Mouse (Mus musculus) forebrain, embryonic 10.5 days (tissue): ENCODE results near the gene Gm43951. TPM values are rescaled to one million over a fixed set of nuclear protein-coding genes. Genes with fewer than 3 reads are reported as not detected.
A peak's percentile ranks its signal among the peaks of the same experiment; 100 is the strongest.

Experiments
- DNase-seq: peaks from one replicate; pipeline ENCODE4 v3.0.0-alpha.2; 2017; ENCODE audit warnings: low spot score; ENCODE audit errors: extremely low spot score
- H3K27ac ChIP-seq: fragments of 300-500 bp; sonication (generic); 2 replicates; pipeline ENCODE4 v1.5.1; 2016; ENCODE audit warnings: mild to moderate bottlenecking
- H3K27me3 ChIP-seq: fragments of 300-500 bp; sonication (generic); 2 replicates; pipeline ENCODE4 v1.6.1; 2016; ENCODE audit warnings: mild to moderate bottlenecking; ENCODE audit not compliant: poor library complexity, severe bottlenecking
- H3K36me3 ChIP-seq: fragments of 300-500 bp; sonication (generic); replicated peaks from 2 replicates; pipeline ENCODE4 v1.6.1; 2016; ENCODE audit warnings: mild to moderate bottlenecking, moderate library complexity
- H3K4me1 ChIP-seq: fragments of 300-500 bp; sonication (generic); 2 replicates; pipeline ENCODE4 v1.6.1; 2016
- H3K4me3 ChIP-seq: fragments of 300-500 bp; sonication (generic); 2 replicates; pipeline ENCODE4 v1.5.1; 2016; ENCODE audit warnings: mild to moderate bottlenecking, moderate library complexity
- H3K9me3 ChIP-seq: fragments of 300-500 bp; sonication (generic); 2 replicates; pipeline ENCODE4 v1.6.1; 2016; ENCODE audit warnings: mild to moderate bottlenecking, moderate library complexity
- WGBS: fragments of 180-500 bp; shearing (Covaris S2); methylation state at CpG from one replicate; pipeline ENCODE4 v1.1.7; 2016; 5-methylcytosine and 5-hydroxymethylcytosine counted together
- polyA plus RNA-seq: library from polyadenylated mRNA; unstranded; fragments of >200 nt; fragmentation: Nextera tagmentation; extraction: Ambion mirVana; gene quantifications from 2 replicates; pipeline ENCODE4 v1.2.1, GENCODE M21; 2016

Gene Gm43951
- polyA plus RNA-seq = 0.42 and 0.52 TPM in 2 replicates

DNA sequence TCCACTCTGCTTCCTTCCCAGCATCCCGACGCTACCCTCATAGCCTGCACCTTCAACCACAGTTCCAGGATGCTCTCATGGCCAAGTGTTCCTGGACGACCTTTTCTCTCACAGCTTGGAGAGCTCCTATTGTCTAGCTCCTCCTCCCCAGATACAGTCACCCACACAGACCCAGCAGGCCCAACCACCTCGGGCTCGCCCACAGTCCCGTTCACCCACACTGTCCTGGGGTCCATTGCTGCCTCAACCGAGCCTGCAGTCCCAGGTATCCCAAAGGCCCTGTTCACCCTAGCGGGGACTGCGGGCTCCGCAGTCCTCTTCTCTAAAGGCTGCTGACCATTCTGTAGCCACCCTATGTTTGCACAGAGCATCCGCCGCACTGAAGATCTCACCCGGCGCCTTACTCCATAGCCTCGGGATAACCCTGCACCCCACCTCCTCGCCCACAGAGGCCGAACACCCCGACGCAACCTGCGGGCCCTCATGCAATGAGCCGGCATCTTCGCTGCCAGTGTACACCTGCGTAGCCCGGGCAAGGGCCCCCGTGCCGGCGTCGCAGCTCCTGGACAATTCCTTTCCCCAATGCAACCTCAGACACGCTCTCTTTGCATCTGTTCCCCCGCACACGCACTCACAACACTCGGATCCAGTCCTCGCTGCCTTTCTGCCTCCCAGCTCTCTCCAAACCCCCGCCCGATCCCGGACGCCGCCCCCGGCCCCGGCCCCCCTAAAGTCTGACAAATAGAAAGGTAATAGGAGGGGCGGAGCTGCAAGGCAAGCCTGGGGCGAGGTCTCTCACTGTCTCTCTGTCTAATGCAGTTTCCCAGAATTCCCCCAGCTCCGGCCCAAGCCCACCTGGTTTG is at the start of gene Gm43951:
Gene Gm43951 (minus strand): TSS at position 500 of the 863 bp plus-strand sequence.
- Histone ChIP-seq H3K4me1 (peaks cover 37% of the 10 kb centered on the region), H3K36me3 (peaks cover 42% of the 10 kb centered on the region), H3K27ac (peak within 1 kb of the TSS; percentile 91), H3K27me3 (no peaks in the 10 kb centered on the region), H3K9me3 (no peaks in the 10 kb centered on the region), H3K4me3 (peak within 1 kb of the TSS; percentile 81)
- 2% methylated on average over 43 of the region's 43 CpGs for WGBS
- DNase-seq = peak; percentile 36

DNA sequence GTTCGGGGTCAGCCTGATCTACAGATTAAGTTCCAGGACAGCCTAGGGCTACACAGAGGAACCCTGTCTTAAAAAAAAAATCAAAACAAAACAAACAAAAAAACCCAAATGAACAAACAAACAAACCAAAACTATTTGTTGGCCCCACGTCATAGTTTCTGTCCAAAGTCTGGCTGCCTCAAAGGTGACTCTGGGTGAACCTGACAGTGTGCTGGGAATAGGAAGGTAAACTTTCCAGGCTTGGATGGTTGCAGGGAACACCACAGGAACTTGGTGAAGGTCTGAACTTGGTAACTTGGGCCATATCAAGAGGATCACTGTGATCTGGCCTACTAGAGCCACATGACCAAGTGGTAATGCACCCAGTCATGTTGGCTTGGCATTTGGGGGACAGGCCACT is 49.8 kb upstream of the Gm43951 start:
- H3K4me3 ChIP-seq = no peak overlapping the region
- WGBS = 79% methylated on average over 2 of the region's 2 CpGs
- H3K4me1 ChIP-seq = 0 out of 2 replicates have a peak, but pooled peaks cover 4% of the 10 kb centered on the region
- H3K9me3 ChIP-seq = no peaks in the 10 kb centered on the region
- H3K27ac ChIP-seq = no peak overlapping the region
- H3K27me3 ChIP-seq = no peaks in the 10 kb centered on the region
- H3K36me3 ChIP-seq = no peaks in the 10 kb centered on the region
- no peak for DNase-seq

- 93% methylated on average over 4 of the region's 4 CpGs for WGBS
- Histone ChIP-seq H3K36me3 (no peaks in the 10 kb centered on the region), H3K9me3 (no peaks in the 10 kb centered on the region), H3K4me1 (0 out of 2 replicates have a peak, but pooled peaks cover 4% of the 10 kb centered on the region), H3K27me3 (no peaks in the 10 kb centered on the region), H3K27ac (no peak overlapping the region), H3K4me3 (no peak overlapping the region)
- DNase-seq = no peak
These were observed 49.0 kb upstream of the Gm43951 start for GRCm38 (mm10) chr11:72255629-72256028.

GRCm38 (mm10) chr11:72245196-72245753 is 38.6 kb upstream of the Gm43951 start:
- no peaks in the 10 kb centered on the region for H3K9me3 ChIP-seq
- H3K4me3 ChIP-seq = no peak overlapping the region
- H3K27ac ChIP-seq = no peak overlapping the region
- no peak for DNase-seq
- 72% methylated on average over 8 of the region's 8 CpGs for WGBS
- no peaks in the 10 kb centered on the region for H3K36me3 ChIP-seq
- no peaks in the 10 kb centered on the region for H3K4me1 ChIP-seq
- no peaks in the 10 kb centered on the region for H3K27me3 ChIP-seq

GRCm38 (mm10) chr11:72240062-72240860 is 33.6 kb upstream of the Gm43951 start:
- no peak overlapping the region for H3K27ac ChIP-seq
- no peaks in the 10 kb centered on the region for H3K9me3 ChIP-seq
- WGBS = 75% methylated on average over 4 of the region's 4 CpGs
- no peak overlapping the region for H3K4me3 ChIP-seq
- no peaks in the 10 kb centered on the region for H3K27me3 ChIP-seq
- no peak for DNase-seq
- H3K36me3 ChIP-seq = no peaks in the 10 kb centered on the region
- no peaks in the 10 kb centered on the region for H3K4me1 ChIP-seq

GRCm38 (mm10) chr11:72234013-72234412 is 27.4 kb upstream of the Gm43951 start:
- Histone ChIP-seq H3K9me3 (no peaks in the 10 kb centered on the region), H3K4me1 (no peaks in the 10 kb centered on the region), H3K36me3 (no peaks in the 10 kb centered on the region), H3K27ac (no peak overlapping the region), H3K4me3 (no peak overlapping the region), H3K27me3 (no peaks in the 10 kb centered on the region)
- 84% methylated on average over 5 of the region's 5 CpGs for WGBS
- no peak for DNase-seq

DNA sequence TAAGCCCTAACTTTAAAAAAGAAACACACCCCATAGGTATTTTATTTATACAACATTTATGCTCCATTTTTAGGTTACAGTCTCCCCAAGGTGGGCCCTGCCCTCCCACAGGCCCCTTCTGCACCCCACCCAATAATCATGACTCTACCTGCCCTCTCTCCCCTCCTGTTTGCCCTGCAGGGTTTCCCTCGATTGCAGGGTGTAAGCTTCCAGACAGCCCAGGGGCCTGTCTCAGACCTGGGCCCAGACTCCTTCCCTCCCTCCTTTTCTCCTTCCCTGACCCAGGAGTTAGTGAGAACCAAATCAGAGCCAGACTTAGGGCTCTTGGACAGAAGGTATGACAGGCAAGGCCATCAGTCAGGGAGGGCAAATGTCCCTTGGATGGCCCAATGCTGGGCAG is 26.4 kb upstream of the Gm43951 start:
- H3K9me3 ChIP-seq = no peaks in the 10 kb centered on the region
- H3K27me3 ChIP-seq = no peaks in the 10 kb centered on the region
- 70% methylated on average over 1 of the region's 1 CpGs for WGBS
- no peak overlapping the region for H3K27ac ChIP-seq
- DNase-seq = no peak
- no peaks in the 10 kb centered on the region for H3K4me1 ChIP-seq
- H3K36me3 ChIP-seq = no peaks in the 10 kb centered on the region
- no peak overlapping the region for H3K4me3 ChIP-seq

- 93% methylated on average over 7 of the region's 7 CpGs for WGBS
These were observed 25.4 kb upstream of the Gm43951 start for GRCm38 (mm10) chr11:72232068-72232467.

GRCm38 (mm10) chr11:72228513-72228912 is 21.9 kb upstream of the Gm43951 start:
- 96% methylated on average over 4 of the region's 4 CpGs for WGBS
- Histone ChIP-seq H3K27ac (no peak overlapping the region), H3K4me1 (peaks cover 10% of the 10 kb centered on the region), H3K36me3 (no peaks in the 10 kb centered on the region), H3K27me3 (no peaks in the 10 kb centered on the region), H3K4me3 (no peak overlapping the region), H3K9me3 (no peaks in the 10 kb centered on the region)
- DNase-seq = no peak

More at GRCm38 (mm10) chr11:72232068-72232467, 25.4 kb upstream of the Gm43951 start:
- H3K27ac ChIP-seq = no peak overlapping the region
- H3K27me3 ChIP-seq = no peaks in the 10 kb centered on the region
- DNase-seq = no peak
- H3K36me3 ChIP-seq = no peaks in the 10 kb centered on the region
- H3K4me3 ChIP-seq = no peak overlapping the region
- no peaks in the 10 kb centered on the region for H3K4me1 ChIP-seq
- no peaks in the 10 kb centered on the region for H3K9me3 ChIP-seq

- no peak for DNase-seq
- 85% methylated on average over 6 of the region's 6 CpGs for WGBS
- H3K27me3 ChIP-seq = no peaks in the 10 kb centered on the region
- peaks cover 10% of the 10 kb centered on the region for H3K4me1 ChIP-seq
- no peaks in the 10 kb centered on the region for H3K9me3 ChIP-seq
- 0 out of 2 replicates have a peak overlapping the region, but pooled peaks have one; percentile 21 for H3K27ac ChIP-seq
- H3K36me3 ChIP-seq = no peaks in the 10 kb centered on the region
- H3K4me3 ChIP-seq = no peak overlapping the region
These were observed 20.3 kb upstream of the Gm43951 start for GRCm38 (mm10) chr11:72226901-72227300.

GRCm38 (mm10) chr11:72226020-72226791 is 19.6 kb upstream of the Gm43951 start:
- no peak for DNase-seq
- Histone ChIP-seq H3K4me3 (no peak overlapping the region), H3K27me3 (no peaks in the 10 kb centered on the region), H3K36me3 (no peaks in the 10 kb centered on the region), H3K9me3 (no peaks in the 10 kb centered on the region), H3K27ac (no peak overlapping the region), H3K4me1 (peaks cover 10% of the 10 kb centered on the region)
- 55% methylated on average over 10 of the region's 10 CpGs for WGBS

GRCm38 (mm10) chr11:72224865-72225264 is 18.2 kb upstream of the Gm43951 start:
- WGBS = 25% methylated on average over 5 of the region's 5 CpGs
- peaks cover 10% of the 10 kb centered on the region for H3K4me1 ChIP-seq
- H3K9me3 ChIP-seq = no peaks in the 10 kb centered on the region
- DNase-seq = peak; percentile 70
- no peak overlapping the region for H3K27ac ChIP-seq
- no peaks in the 10 kb centered on the region for H3K27me3 ChIP-seq
- no peak overlapping the region for H3K4me3 ChIP-seq
- H3K36me3 ChIP-seq = no peaks in the 10 kb centered on the region
